In the genomic region with DNA sequence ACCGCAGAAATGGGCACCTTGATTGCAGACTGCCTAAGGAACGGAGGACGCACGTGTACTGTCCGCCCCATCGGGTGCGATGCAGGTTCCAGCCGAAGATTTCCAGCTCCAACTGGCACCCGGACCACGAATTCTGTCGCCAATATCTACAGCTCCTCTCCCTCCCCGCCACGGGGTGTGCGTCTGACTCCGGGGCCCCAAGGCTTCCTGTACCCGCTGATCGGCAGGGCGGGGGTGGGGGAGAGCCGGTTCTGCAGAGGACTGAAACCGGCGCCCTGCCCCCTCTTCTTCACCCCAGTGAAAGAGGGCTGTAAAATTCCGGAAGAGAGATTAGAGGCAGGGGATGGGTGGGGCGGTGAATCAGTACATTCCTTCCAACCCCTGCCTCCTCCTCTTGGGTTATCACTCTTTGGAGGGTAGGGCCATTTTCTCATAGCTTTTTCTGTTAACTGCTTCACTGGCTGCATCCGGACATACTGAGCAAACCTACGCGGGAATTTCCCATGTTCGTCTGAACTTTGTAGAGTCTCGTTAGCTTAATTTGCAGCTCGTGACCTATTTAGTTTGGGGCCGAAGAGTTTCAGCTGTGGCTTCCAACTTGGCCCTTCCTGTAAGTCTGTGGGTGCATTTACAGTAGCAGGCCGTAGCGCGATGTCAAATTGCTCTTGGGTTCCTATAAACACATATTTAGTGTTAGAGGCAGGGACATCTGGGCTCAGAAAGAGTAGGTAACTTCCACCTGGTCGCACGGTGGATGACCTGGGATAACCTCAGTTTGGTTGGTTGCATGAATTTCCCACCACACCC, we compare ENCODE assay signal across 7 mouse cellular contexts. TPM values are rescaled to one million over a fixed set of nuclear protein-coding genes. Genes with fewer than 3 reads are reported as not detected.
A peak's percentile ranks its signal among the peaks of the same experiment; 100 is the strongest.
DNase-seq lines count a peak whose midpoint lies in the region; ATAC-seq and TF ChIP-seq lines count a peak whose summit lies in the region.

A gene (plus strand): TSS at position 422 of the 807 bp plus-strand sequence.

- peak within 1 kb of the TSS; percentile 78 for H3K4me2 ChIP-seq in limb, embryonic 15.5 days
- peak within 1 kb of the TSS; percentile 51 for H3K4me2 ChIP-seq in midbrain, embryonic 15.5 days
- H3K4me2 ChIP-seq in stomach, postnatal 0 days (replicated peaks; ENCODE audit: low read depth) = peak within 1 kb of the TSS; percentile 70

- no peak; the same call in 1 of the 2 replicates for TF ChIP-seq CTCF in stomach, postnatal 0 days (IDR thresholded peaks at IDR 0.05; ENCODE audit: low read depth)

- H3K4me1 ChIP-seq in embryonic facial prominence, embryonic 10.5 days = peaks cover 16% of the 10 kb centered on the region
- peaks cover 16% of the 10 kb centered on the region for H3K4me1 ChIP-seq in limb, embryonic 15.5 days
- H3K4me1 ChIP-seq in midbrain, embryonic 15.5 days = peaks cover 6% of the 10 kb centered on the region
- no peaks in the 10 kb centered on the region for H3K4me1 ChIP-seq in stomach, postnatal 0 days (replicated peaks; ENCODE audit: control insufficient read depth, insufficient read depth)

- H3K4me3 ChIP-seq in embryonic facial prominence, embryonic 10.5 days = peak within 1 kb of the TSS; percentile 58
- peak within 1 kb of the TSS; percentile 40 for H3K4me3 ChIP-seq in limb, embryonic 15.5 days
- H3K4me3 ChIP-seq in midbrain, embryonic 15.5 days = peak within 1 kb of the TSS; percentile 28
- peak within 1 kb of the TSS; percentile 42 for H3K4me3 ChIP-seq in stomach, postnatal 0 days (ENCODE audit: low read depth, low read length)

- WGBS in embryonic facial prominence, embryonic 10.5 days = 17% methylated on average over 35 of the region's 35 CpGs
- WGBS in limb, embryonic 15.5 days = 4% methylated on average over 35 of the region's 35 CpGs
- 22% methylated on average over 35 of the region's 35 CpGs for WGBS in midbrain, embryonic 15.5 days
- 11% methylated on average over 34 of the region's 35 CpGs for WGBS in stomach, postnatal 0 days

- peak; percentile 74; the same call in 1 of the 2 replicates for ATAC-seq in limb, embryonic 15.5 days (ENCODE audit: insufficient number of reproducible peaks, low FRiP score, low TSS enrichment, low read depth)
- no peak for ATAC-seq in midbrain, embryonic 15.5 days (replicated peaks)
- ATAC-seq in stomach, postnatal 0 days (ENCODE audit: low FRiP score, low TSS enrichment) = peak; percentile 91

- peak; percentile 95 for DNase-seq in ZHBTc4 (ENCODE audit: low read depth, low spot score)
- peak; percentile 66 for DNase-seq in embryonic facial prominence, embryonic 10.5 days (ENCODE audit: low spot score)
- peak; percentile 74 to 77 for DNase-seq in heart, adult 9 months (ENCODE audit: low spot score in 2 of 2)
- peak; percentile 42 to 52 for DNase-seq in kidney, adult 8-10 months
- peak; percentile 91 for DNase-seq in stomach, postnatal 0 days (ENCODE audit: low spot score)

- H3K9me3 ChIP-seq in embryonic facial prominence, embryonic 10.5 days = 0 out of 2 replicates have a peak, but pooled peaks cover under 1% of the 10 kb centered on the region
- H3K9me3 ChIP-seq in limb, embryonic 15.5 days = no peaks in the 10 kb centered on the region
- H3K9me3 ChIP-seq in midbrain, embryonic 15.5 days = no peaks in the 10 kb centered on the region
- H3K9me3 ChIP-seq in stomach, postnatal 0 days (ENCODE audit: control insufficient read depth, low read length) = no peaks in the 10 kb centered on the region

- TF ChIP-seq EP300 in stomach, postnatal 0 days (optimal IDR thresholded peaks at IDR 0.05) = no peak

- H3K27me3 ChIP-seq in embryonic facial prominence, embryonic 10.5 days (replicated peaks; ENCODE audit: low read depth, poor library complexity, severe bottlenecking) = peaks cover 23% of the 10 kb centered on the region
- no peaks in the 10 kb centered on the region for H3K27me3 ChIP-seq in limb, embryonic 15.5 days
- no peaks in the 10 kb centered on the region for H3K27me3 ChIP-seq in midbrain, embryonic 15.5 days (replicated peaks)
- no peaks in the 10 kb centered on the region for H3K27me3 ChIP-seq in stomach, postnatal 0 days (ENCODE audit: control insufficient read depth, insufficient read depth, low read length)

- H3K27ac ChIP-seq in embryonic facial prominence, embryonic 10.5 days (replicated peaks) = peak within 1 kb of the TSS; percentile 80
- peak within 1 kb of the TSS; percentile 71 for H3K27ac ChIP-seq in limb, embryonic 15.5 days
- no peak within 1 kb of the TSS for H3K27ac ChIP-seq in midbrain, embryonic 15.5 days
- H3K27ac ChIP-seq in stomach, postnatal 0 days (replicated peaks) = peak within 1 kb of the TSS; percentile 85

- H3K9ac ChIP-seq in limb, embryonic 15.5 days = 0 out of 2 replicates have a peak within 1 kb of the TSS, but pooled peaks have one; percentile 23
- no peak within 1 kb of the TSS for H3K9ac ChIP-seq in midbrain, embryonic 15.5 days
- peak within 1 kb of the TSS; percentile 69 for H3K9ac ChIP-seq in stomach, postnatal 0 days (ENCODE audit: low read length)

- H3K36me3 ChIP-seq in embryonic facial prominence, embryonic 10.5 days (replicated peaks) = no peaks in the 10 kb centered on the region
- H3K36me3 ChIP-seq in limb, embryonic 15.5 days = no peaks in the 10 kb centered on the region
- no peaks in the 10 kb centered on the region for H3K36me3 ChIP-seq in midbrain, embryonic 15.5 days (replicated peaks)
- no peaks in the 10 kb centered on the region for H3K36me3 ChIP-seq in stomach, postnatal 0 days (ENCODE audit: control insufficient read depth, insufficient read depth, low read length)

RNA-seq across cellular contexts. Expression of the gene that starts here (rescaled TPM):
- 284 and 296 TPM in 2 replicates for polyA plus RNA-seq in embryonic facial prominence, embryonic 10.5 days (2016; fragmentation: Nextera tagmentation; extraction: Ambion mirVana)
- polyA plus RNA-seq in limb, embryonic 15.5 days (2015; fragmentation: Nextera tagmentation; extraction: Ambion mirVana) = 339 and 355 TPM in 2 replicates
- 220 and 223 TPM in 2 replicates for polyA plus RNA-seq in midbrain, embryonic 15.5 days (2015; fragmentation: Nextera tagmentation; extraction: Ambion mirVana)
- 270 and 275 TPM in 2 replicates for polyA plus RNA-seq in stomach, postnatal 0 days (2015; fragmentation: Nextera tagmentation; extraction: Ambion mirVana)
